Mouse (Mus musculus) lung, postnatal 0 days (tissue): ENCODE results near the gene Fcrl5. TPM values are rescaled to one million over a fixed set of nuclear protein-coding genes. Genes with fewer than 3 reads are reported as not detected.

Experiments used
- ATAC-seq: fragments of 200-750 bp; cut with Nextera tagmentation; 2 replicates; pipeline ENCODE4 v1.8.0; 2017; ENCODE audit warnings: moderate library complexity
- DNase-seq: peaks from one replicate; pipeline ENCODE4 v3.0.0-alpha.2; 2016; ENCODE audit warnings: low spot score
- H3K27ac ChIP-seq: fragments of 300-500 bp; sonication (generic); 2 replicates; pipeline ENCODE4 v1.5.1; 2014; ENCODE audit warnings: antibody characterized with exemption, mild to moderate bottlenecking, low read length, mixed read lengths
- H3K27me3 ChIP-seq: fragments of 300-500 bp; sonication (generic); replicated peaks from 2 replicates; pipeline ENCODE4 v1.6.1; 2014; ENCODE audit warnings: low read length, mixed read lengths; ENCODE audit not compliant: insufficient read depth
- H3K36me3 ChIP-seq: fragments of 300-500 bp; sonication (generic); 2 replicates; pipeline ENCODE4 v1.6.1; 2014; ENCODE audit warnings: low read length, mixed read lengths; ENCODE audit not compliant: insufficient read depth
- H3K4me1 ChIP-seq: fragments of 300-500 bp; sonication (generic); 2 replicates; pipeline ENCODE4 v1.6.1; 2014; ENCODE audit warnings: antibody characterized with exemption, low read depth, low read length, mixed read lengths; ENCODE audit not compliant: insufficient read depth
- H3K4me2 ChIP-seq: fragments of 300-500 bp; sonication (generic); replicated peaks from 2 replicates; pipeline ENCODE4 v1.6.1; 2014; ENCODE audit warnings: low read depth, mild to moderate bottlenecking, low read length, moderate library complexity, mixed read lengths
- H3K4me3 ChIP-seq: fragments of 300-500 bp; sonication (generic); 2 replicates; pipeline ENCODE4 v1.5.1; 2014; ENCODE audit warnings: low read depth, low read length
- H3K9ac ChIP-seq: fragments of 300-500 bp; sonication (generic); replicated peaks from 2 replicates; pipeline ENCODE4 v1.6.1; 2014; ENCODE audit warnings: low read depth, mild to moderate bottlenecking
- H3K9me3 ChIP-seq: fragments of 300-500 bp; sonication (generic); 2 replicates; pipeline ENCODE4 v1.6.1; 2016; ENCODE audit warnings: low read length, mixed read lengths
- CTCF ChIP-seq: IDR thresholded peaks from 2 replicates; pipeline ENCODE4 v1.5.1; 2016; ENCODE audit warnings: antibody characterized with exemption, mild to moderate bottlenecking
- EP300 ChIP-seq: IDR thresholded peaks from 2 replicates; pipeline ENCODE4 v1.6.1; 2016; ENCODE audit warnings: antibody characterized with exemption, mild to moderate bottlenecking, control low read depth
- WGBS: fragments of 180-500 bp; shearing (Covaris S2); extraction: QIAGEN DNeasy Blood & Tissue Kit; methylation state at CpG from one replicate; pipeline ENCODE4 v1.1.7; 2014; 5-methylcytosine and 5-hydroxymethylcytosine counted together
- polyA plus RNA-seq: library from polyadenylated mRNA; unstranded; fragments of >200 nt; fragmentation: Nextera tagmentation; extraction: Ambion mirVana; gene quantifications from 2 replicates; pipeline ENCODE4 v1.2.1, GENCODE M21; 2015

The Fcrl5 gene
- polyA plus RNA-seq, 1 experiment from 2014 or later: not detected

DNA sequence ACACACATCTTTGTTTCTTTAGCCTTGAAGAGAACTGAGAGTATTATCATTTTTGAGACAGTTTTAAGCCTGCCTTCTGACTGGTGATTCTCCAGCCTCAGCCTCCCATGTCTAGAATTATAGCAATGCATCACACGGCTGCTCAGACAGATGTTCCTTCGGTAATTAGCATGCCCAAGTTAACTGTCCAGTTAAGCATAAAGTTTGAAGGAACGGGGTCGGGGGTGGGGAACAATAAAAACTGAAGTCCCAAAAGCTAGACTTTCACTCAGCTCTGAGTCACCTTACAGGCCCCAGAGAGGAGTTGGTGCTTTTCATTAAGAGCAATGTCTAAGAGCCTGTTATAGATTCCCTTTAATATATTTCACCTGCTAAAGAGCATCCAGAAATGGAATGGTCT is 51.8 kb downstream of the Fcrl5 start:
- no peak overlapping the region for H3K4me3 ChIP-seq
- no peaks in the 10 kb centered on the region for H3K9me3 ChIP-seq
- H3K36me3 ChIP-seq: no peaks in the 10 kb centered on the region
- DNase-seq: no peak
- no peak for TF ChIP-seq CTCF
- no peak for TF ChIP-seq EP300
- H3K4me2 ChIP-seq: no peak overlapping the region
- H3K9ac ChIP-seq: no peak overlapping the region
- WGBS: 84% methylated on average over 4 of the region's 4 CpGs
- H3K27me3 ChIP-seq: no peaks in the 10 kb centered on the region
- H3K4me1 ChIP-seq: no peaks in the 10 kb centered on the region
- H3K27ac ChIP-seq: no peak overlapping the region
- ATAC-seq: no peak

DNA sequence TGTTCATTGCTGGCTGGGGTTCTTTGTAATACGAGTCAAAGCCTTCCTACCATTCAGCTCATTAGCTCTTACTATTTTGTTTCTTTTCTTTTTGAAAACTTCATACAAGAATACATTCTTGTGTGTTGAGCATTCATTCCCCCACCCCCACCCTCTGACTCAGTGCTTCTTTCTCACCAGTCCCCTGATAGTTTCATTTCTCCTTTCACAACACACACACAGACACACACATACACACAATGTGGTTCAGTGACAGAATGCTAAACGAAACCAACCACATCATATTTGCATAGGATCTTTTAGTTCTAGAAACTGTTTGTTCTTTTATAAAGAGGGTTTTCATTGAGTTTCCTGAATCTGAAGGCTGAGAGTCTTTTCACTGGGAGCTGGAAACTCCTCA is 52.3 kb downstream of the Fcrl5 start:
- H3K4me2 ChIP-seq: no peak overlapping the region
- H3K9ac ChIP-seq: no peak overlapping the region
- DNase-seq (no peak), ATAC-seq (no peak)
- H3K4me1 ChIP-seq: no peaks in the 10 kb centered on the region
- TF ChIP-seq EP300: no peak
- WGBS: 47% methylated on average over 2 of the region's 2 CpGs
- no peaks in the 10 kb centered on the region for H3K36me3 ChIP-seq
- H3K27ac ChIP-seq: no peak overlapping the region
- H3K4me3 ChIP-seq: no peak overlapping the region
- no peaks in the 10 kb centered on the region for H3K27me3 ChIP-seq
- no peaks in the 10 kb centered on the region for H3K9me3 ChIP-seq

DNA sequence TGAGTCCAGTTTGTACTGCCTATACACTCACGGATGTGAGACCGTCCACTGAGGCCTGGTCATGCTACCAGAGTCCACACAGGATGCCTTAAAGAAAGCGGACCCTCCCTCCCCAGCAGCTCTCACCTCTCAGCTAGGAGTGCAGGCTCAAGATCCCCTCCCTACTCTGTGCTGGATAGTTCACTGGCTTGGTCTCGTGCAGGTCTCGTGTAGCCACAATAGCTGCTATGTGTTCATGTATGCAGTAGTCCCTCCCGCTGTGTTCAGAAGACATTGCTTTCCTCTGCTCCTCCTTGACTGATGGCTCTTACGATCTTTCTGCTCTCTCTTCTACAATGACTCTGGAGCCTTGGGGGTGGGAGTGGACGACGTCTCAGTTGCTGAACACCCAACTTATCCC is 62.7 kb downstream of the Fcrl5 start:
- no peak for DNase-seq

GRCm38 (mm10) chr3:87499072-87499471 is 63.5 kb downstream of the Fcrl5 start:
- Histone ChIP-seq H3K4me2 (no peak overlapping the region), H3K9ac (no peak overlapping the region), H3K4me3 (no peak overlapping the region), H3K27me3 (no peaks in the 10 kb centered on the region), H3K27ac (no peak overlapping the region), H3K4me1 (no peaks in the 10 kb centered on the region), H3K9me3 (no peaks in the 10 kb centered on the region), H3K36me3 (no peaks in the 10 kb centered on the region)
- 12% methylated on average over 3 of the region's 3 CpGs for WGBS
- DNase-seq: peak; percentile 82
- TF ChIP-seq EP300 (no peak), CTCF (peak; percentile 96)
- peak; percentile 46 for ATAC-seq

More for the DNA sequence above, 62.7 kb downstream of the Fcrl5 start:
- Histone ChIP-seq H3K9me3 (no peaks in the 10 kb centered on the region), H3K4me1 (no peaks in the 10 kb centered on the region), H3K27ac (no peak overlapping the region), H3K27me3 (no peaks in the 10 kb centered on the region), H3K4me2 (no peak overlapping the region), H3K4me3 (no peak overlapping the region), H3K9ac (no peak overlapping the region), H3K36me3 (no peaks in the 10 kb centered on the region)
- 77% methylated on average over 9 of the region's 9 CpGs for WGBS
- no peak for TF ChIP-seq EP300
- no peak for TF ChIP-seq CTCF
- no peak for ATAC-seq

GRCm38 (mm10) chr3:87500088-87501055 is 64.8 kb downstream of the Fcrl5 start:
- Histone ChIP-seq H3K4me1 (no peaks in the 10 kb centered on the region), H3K27ac (no peak overlapping the region), H3K9me3 (no peaks in the 10 kb centered on the region), H3K4me3 (no peak overlapping the region), H3K36me3 (no peaks in the 10 kb centered on the region), H3K27me3 (no peaks in the 10 kb centered on the region), H3K9ac (no peak overlapping the region), H3K4me2 (no peak overlapping the region)
- ATAC-seq (no peak), DNase-seq (no peak)
- whole genome bisulfite sequencing: 68% methylated on average over 24 of the region's 24 CpGs
- TF ChIP-seq EP300 (no peak), CTCF (no peak)

DNA sequence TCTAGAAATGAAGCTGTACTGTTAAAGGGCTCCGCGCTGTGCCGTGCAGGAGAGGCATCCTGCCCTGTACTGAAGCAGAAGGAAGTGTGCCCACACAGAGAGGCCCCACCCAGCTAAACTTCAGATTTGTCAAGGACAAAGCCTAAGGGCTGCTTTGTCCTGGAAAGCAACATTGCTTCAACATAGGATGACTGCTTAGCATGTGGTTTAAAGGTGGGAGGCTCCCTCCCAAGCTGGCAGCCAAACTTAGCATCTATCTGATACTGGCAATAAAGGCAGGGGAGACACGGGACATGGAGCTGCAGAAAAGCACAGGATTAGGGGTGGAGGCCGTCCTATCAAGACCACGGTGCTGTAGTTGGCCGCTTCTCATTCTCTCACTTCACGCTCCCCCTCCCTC is 65.6 kb downstream of the Fcrl5 start:
- Histone ChIP-seq H3K27me3 (no peaks in the 10 kb centered on the region), H3K36me3 (no peaks in the 10 kb centered on the region), H3K27ac (no peak overlapping the region), H3K9me3 (no peaks in the 10 kb centered on the region), H3K4me2 (no peak overlapping the region), H3K9ac (no peak overlapping the region), H3K4me1 (no peaks in the 10 kb centered on the region), H3K4me3 (no peak overlapping the region)
- TF ChIP-seq CTCF (no peak), EP300 (no peak)
- WGBS: 48% methylated on average over 7 of the region's 8 CpGs
- no peak for DNase-seq
- no peak for ATAC-seq
